Comparison of ENCODE assay signal across 30 mouse cellular contexts in the genomic region with DNA sequence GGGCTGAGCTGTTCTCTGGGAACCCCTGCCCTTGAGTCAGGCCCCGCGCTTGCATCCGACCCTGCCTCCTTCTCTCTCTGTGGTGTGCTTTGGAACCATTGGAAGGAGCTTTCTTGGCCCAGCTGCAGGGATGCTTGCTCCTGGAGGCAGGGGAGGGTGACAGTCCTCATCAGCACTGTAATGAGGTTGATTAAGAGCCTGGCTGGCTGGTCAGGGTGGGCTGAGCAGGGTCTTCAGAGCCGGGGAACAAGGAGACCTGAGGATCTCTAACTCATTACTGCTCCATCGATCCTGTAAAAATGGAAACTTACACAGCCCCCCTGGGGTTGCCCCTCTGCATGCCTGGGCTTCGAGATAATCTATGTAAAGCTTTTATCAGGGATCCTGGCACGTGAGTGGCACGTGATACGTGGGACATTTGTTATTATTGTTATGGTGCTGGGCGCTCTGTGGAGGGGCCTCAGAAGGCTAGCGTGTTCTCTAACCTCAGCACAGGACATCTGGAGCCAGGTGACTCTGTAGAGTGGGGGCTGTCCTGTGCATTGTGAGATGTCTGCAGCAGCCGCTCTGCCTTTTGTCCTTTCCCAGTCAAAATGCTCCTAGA. TPM values are rescaled to one million over a fixed set of nuclear protein-coding genes. Genes with fewer than 3 reads are reported as not detected.
A peak's percentile ranks its signal among the peaks of the same experiment; 100 is the strongest.
DNase-seq lines count a peak whose midpoint lies in the region; ATAC-seq and TF ChIP-seq lines count a peak whose summit lies in the region.
"Had no signal": no experiment of that assay in that cellular context is flagged by ENCODE, and none has a peak within 500 bp of the region (broad histone marks: within the 10 kb centered on the region; RNA-seq: fewer than 3 reads in every experiment).

No protein-coding gene starts in this region.

- 69% methylated on average over 12 of the region's 12 CpGs for WGBS in hindbrain, embryonic 10.5 days
- WGBS in hindbrain, postnatal 0 days = 58% methylated on average over 12 of the region's 12 CpGs
- WGBS in midbrain, embryonic 12.5 days = 54% methylated on average over 12 of the region's 12 CpGs
- WGBS in midbrain, postnatal 0 days = 42% methylated on average over 12 of the region's 12 CpGs
- 37% methylated on average over 12 of the region's 12 CpGs for WGBS in midbrain, embryonic 14.5 days

- no peak for ATAC-seq in hindbrain, postnatal 0 days
- no peak for ATAC-seq in midbrain, embryonic 12.5 days (ENCODE audit: low FRiP score, low read depth)
- ATAC-seq in midbrain, postnatal 0 days (ENCODE audit: low FRiP score) = no peak
- ATAC-seq in midbrain, embryonic 14.5 days (ENCODE audit: low FRiP score, low TSS enrichment) = no peak
- ATAC-seq: activated CD4-positive, CD25-positive, alpha-beta regulatory T cell, adult 4 months; forebrain, postnatal 0 days; intestine, embryonic 16.5 days; lung, postnatal 0 days had no signal

- TF ChIP-seq CTCF in hindbrain, postnatal 0 days (IDR thresholded peaks at IDR 0.05; ENCODE audit: low read depth) = no peak
- TF ChIP-seq CTCF in midbrain, postnatal 0 days (IDR thresholded peaks at IDR 0.05) = no peak
- TF ChIP-seq CTCF in MEL (IDR thresholded peaks at IDR 0.05 in 2 of 3, conservative IDR thresholded peaks at IDR 0.05 in 1 of 3; ENCODE audit: control insufficient read depth in 1 of 3, insufficient read depth in 1 of 3, low read depth in 2 of 3, low read length in 3 of 3, poor library complexity in 1 of 3, severe bottlenecking in 1 of 3) = no peak

- no peak for TF ChIP-seq POLR2A in MEL (IDR thresholded peaks at IDR 0.05; ENCODE audit: control insufficient read depth in 1 of 2, insufficient read depth in 1 of 2, low read depth in 1 of 2, low read length in 2 of 2, poor library complexity in 1 of 2)

- H3K9me3 ChIP-seq in hindbrain, embryonic 10.5 days = no peaks in the 10 kb centered on the region
- no peaks in the 10 kb centered on the region for H3K9me3 ChIP-seq in hindbrain, postnatal 0 days (ENCODE audit: low read length)
- H3K9me3 ChIP-seq in midbrain, embryonic 12.5 days = no peaks in the 10 kb centered on the region
- H3K9me3 ChIP-seq in midbrain, postnatal 0 days (ENCODE audit: low read length) = no peaks in the 10 kb centered on the region
- H3K9me3 ChIP-seq in MEL (replicated peaks; ENCODE audit: insufficient read depth, low read length) = no peaks in the 10 kb centered on the region
- H3K9me3 ChIP-seq in midbrain, embryonic 14.5 days (ENCODE audit: control insufficient read depth, low read length) = no peaks in the 10 kb centered on the region
- H3K9me3 ChIP-seq: embryonic facial prominence, embryonic 13.5 days; forebrain, embryonic 10.5 days; heart, embryonic 13.5 days; limb, embryonic 10.5 days; limb, embryonic 15.5 days; liver, embryonic 13.5 days; megakaryocyte, embryonic 14.5 days had no signal

- no peaks in the 10 kb centered on the region for H3K79me2 ChIP-seq in MEL (ENCODE audit: control insufficient read depth, insufficient read depth, low read length, poor library complexity)

- H3K27me3 ChIP-seq in hindbrain, embryonic 10.5 days (ENCODE audit: insufficient read depth, poor library complexity, severe bottlenecking) = peaks cover 6% of the 10 kb centered on the region; the same call in 1 of the 2 replicates
- H3K27me3 ChIP-seq in hindbrain, postnatal 0 days (ENCODE audit: insufficient read depth, low read length) = no peaks in the 10 kb centered on the region
- H3K27me3 ChIP-seq in midbrain, embryonic 12.5 days = 0 out of 2 replicates have a peak, but pooled peaks cover 5% of the 10 kb centered on the region
- no peaks in the 10 kb centered on the region for H3K27me3 ChIP-seq in midbrain, postnatal 0 days (ENCODE audit: insufficient read depth, low read length)
- no peaks in the 10 kb centered on the region for H3K27me3 ChIP-seq in MEL (ENCODE audit: control insufficient read depth in 1 of 2, insufficient read depth in 2 of 2, low read length in 2 of 2)
- H3K27me3 ChIP-seq in midbrain, embryonic 14.5 days (ENCODE audit: control insufficient read depth, insufficient read depth, low read length) = no peaks in the 10 kb centered on the region
- H3K27me3 ChIP-seq: embryonic facial prominence, embryonic 13.5 days; limb, embryonic 15.5 days; liver, embryonic 13.5 days had no signal

- H3K4me1 ChIP-seq in hindbrain, embryonic 10.5 days (replicated peaks) = peaks cover 69% of the 10 kb centered on the region
- H3K4me1 ChIP-seq in hindbrain, postnatal 0 days (ENCODE audit: insufficient read depth, low read length) = no peaks in the 10 kb centered on the region
- peaks cover 35% of the 10 kb centered on the region for H3K4me1 ChIP-seq in midbrain, embryonic 12.5 days
- H3K4me1 ChIP-seq in midbrain, postnatal 0 days (ENCODE audit: insufficient read depth, low read length) = no peaks in the 10 kb centered on the region
- peaks cover 2 to 15% of the 10 kb centered on the region in 2 experiments; a peak in 3 of 4 replicates for H3K4me1 ChIP-seq in MEL (ENCODE audit: control insufficient read depth in 1 of 2, insufficient read depth in 2 of 2, low read length in 2 of 2)
- H3K4me1 ChIP-seq in midbrain, embryonic 14.5 days (ENCODE audit: control insufficient read depth, insufficient read depth, low read length) = peaks cover 13% of the 10 kb centered on the region; the same call in 1 of the 2 replicates
- H3K4me1 ChIP-seq: liver, embryonic 13.5 days had no signal

- no peaks in the 10 kb centered on the region for H3K36me3 ChIP-seq in hindbrain, embryonic 10.5 days
- no peaks in the 10 kb centered on the region for H3K36me3 ChIP-seq in hindbrain, postnatal 0 days (ENCODE audit: insufficient read depth, low read length)
- H3K36me3 ChIP-seq in midbrain, embryonic 12.5 days = no peaks in the 10 kb centered on the region
- no peaks in the 10 kb centered on the region for H3K36me3 ChIP-seq in midbrain, postnatal 0 days (ENCODE audit: insufficient read depth, low read length)
- H3K36me3 ChIP-seq in MEL (ENCODE audit: control insufficient read depth in 1 of 2, insufficient read depth in 2 of 2, low read length in 2 of 2) = no peaks in the 10 kb centered on the region; a peak in 1 of 4 replicates
- no peaks in the 10 kb centered on the region for H3K36me3 ChIP-seq in midbrain, embryonic 14.5 days (ENCODE audit: control insufficient read depth, insufficient read depth, low read length)
- H3K36me3 ChIP-seq: embryonic facial prominence, embryonic 13.5 days; forebrain, embryonic 10.5 days; heart, embryonic 13.5 days; limb, embryonic 10.5 days; limb, embryonic 15.5 days; liver, embryonic 13.5 days had no signal

- TF ChIP-seq EP300 in MEL (IDR thresholded peaks at IDR 0.05; ENCODE audit: low read depth in 1 of 2, low read length in 2 of 2) = no peak

- no peak for TF ChIP-seq RAD21 in MEL (IDR thresholded peaks at IDR 0.05; ENCODE audit: low read depth, low read length)

- no peak overlapping the region for H3K4me3 ChIP-seq in hindbrain, embryonic 10.5 days
- H3K4me3 ChIP-seq in hindbrain, postnatal 0 days (ENCODE audit: low read length) = no peak overlapping the region
- no peak overlapping the region for H3K4me3 ChIP-seq in midbrain, embryonic 12.5 days
- no peak overlapping the region for H3K4me3 ChIP-seq in midbrain, postnatal 0 days (ENCODE audit: low read depth, low read length)
- H3K4me3 ChIP-seq in MEL (ENCODE audit: control insufficient read depth in 1 of 2, insufficient read depth in 1 of 2, low read depth in 2 of 2, low read length in 2 of 2) = no peak overlapping the region
- no peak overlapping the region for H3K4me3 ChIP-seq in midbrain, embryonic 14.5 days (replicated peaks; ENCODE audit: low read depth, low read length)
- H3K4me3 ChIP-seq: embryonic facial prominence, embryonic 13.5 days; forebrain, embryonic 10.5 days; heart, embryonic 13.5 days; limb, embryonic 10.5 days; limb, embryonic 15.5 days; liver, embryonic 13.5 days; megakaryocyte, embryonic 14.5 days had no signal

- no peak overlapping the region for H3K9ac ChIP-seq in hindbrain, postnatal 0 days (replicated peaks; ENCODE audit: low read length)
- no peak overlapping the region for H3K9ac ChIP-seq in midbrain, embryonic 12.5 days (replicated peaks)
- H3K9ac ChIP-seq in midbrain, postnatal 0 days (replicated peaks; ENCODE audit: low read length, poor library complexity, severe bottlenecking) = no peak overlapping the region
- H3K9ac ChIP-seq in MEL (ENCODE audit: control insufficient read depth, low read depth, low read length, poor library complexity, severe bottlenecking) = no peak overlapping the region
- no peak overlapping the region for H3K9ac ChIP-seq in midbrain, embryonic 14.5 days (replicated peaks; ENCODE audit: low read length)
- H3K9ac ChIP-seq: embryonic facial prominence, embryonic 13.5 days; forebrain, postnatal 0 days; heart, embryonic 13.5 days; limb, embryonic 15.5 days; liver, embryonic 13.5 days had no signal

- no peak overlapping the region for H3K4me2 ChIP-seq in hindbrain, postnatal 0 days (ENCODE audit: low read depth, low read length)
- no peak overlapping the region for H3K4me2 ChIP-seq in midbrain, embryonic 12.5 days (replicated peaks)
- no peak overlapping the region for H3K4me2 ChIP-seq in midbrain, postnatal 0 days (ENCODE audit: low read depth, low read length, poor library complexity, severe bottlenecking)
- no peak overlapping the region for H3K4me2 ChIP-seq in midbrain, embryonic 14.5 days (ENCODE audit: low read length)
- H3K4me2 ChIP-seq: embryonic facial prominence, embryonic 13.5 days; heart, embryonic 13.5 days; limb, embryonic 15.5 days; liver, embryonic 13.5 days had no signal

- H3K27ac ChIP-seq in hindbrain, embryonic 10.5 days = peak overlapping the region; percentile 35; the same call in 1 of the 2 replicates
- no peak overlapping the region for H3K27ac ChIP-seq in hindbrain, postnatal 0 days
- H3K27ac ChIP-seq in midbrain, embryonic 12.5 days (replicated peaks) = peak overlapping the region; percentile 52
- no peak overlapping the region for H3K27ac ChIP-seq in midbrain, postnatal 0 days (ENCODE audit: low read depth, low read length)
- no peak overlapping the region for H3K27ac ChIP-seq in MEL (ENCODE audit: control insufficient read depth, low read depth, low read length)
- 0 out of 2 replicates have a peak overlapping the region, but pooled peaks have one; percentile 0 for H3K27ac ChIP-seq in midbrain, embryonic 14.5 days (replicated peaks; ENCODE audit: low read depth, low read length)
- H3K27ac ChIP-seq: embryonic facial prominence, embryonic 13.5 days; forebrain, embryonic 10.5 days; heart, embryonic 13.5 days; limb, embryonic 10.5 days; limb, embryonic 15.5 days; liver, embryonic 13.5 days had no signal

- no peak for DNase-seq in hindbrain, embryonic 10.5 days (ENCODE audit: low spot score)
- DNase-seq in hindbrain, postnatal 0 days (ENCODE audit: low spot score) = no peak
- DNase-seq in midbrain, postnatal 0 days (ENCODE audit: low spot score) = no peak
- DNase-seq in MEL (ENCODE audit: low read depth, low spot score) = no peak
- DNase-seq in midbrain, embryonic 14.5 days = peak; percentile 35
- no peak for DNase-seq in adrenal gland, postnatal 14 days
- DNase-seq: adrenal gland, adult 2 months; cerebellum, adult 11 months; cerebellum, adult 9-10 months; embryo, embryonic 11 days; forebrain, postnatal 0 days; heart, postnatal 14 days; kidney, postnatal 14 days; layer of hippocampus, adult 9-11 months; liver, embryonic 13.5 days; lung, adult 18-20 months; lung, postnatal 4 days; thymus, adult 2 months; thymus, postnatal 36 days had no signal

RNA-seq across cellular contexts. Expression of a gene that starts 55.9 kb away (rescaled TPM):
- polyA plus RNA-seq in hindbrain, embryonic 10.5 days (2016; fragmentation: Nextera tagmentation; extraction: Ambion mirVana) = 1.7 and 4.2 TPM in 2 replicates
- 80.0 and 84.8 TPM in 2 replicates for total RNA-seq in hindbrain, postnatal 0 days (2014; rRNA removed)
- polyA plus RNA-seq in hindbrain, postnatal 0 days (2015; fragmentation: Nextera tagmentation; extraction: Ambion mirVana) = 58.7 and 62.4 TPM in 2 replicates
- polyA plus RNA-seq in midbrain, embryonic 12.5 days (2016; fragmentation: Nextera tagmentation; extraction: Ambion mirVana) = 7.7 and 8.8 TPM in 2 replicates
- total RNA-seq in midbrain, postnatal 0 days (2014; rRNA removed) = 92.0 and 92.8 TPM in 2 replicates
- 68.9 and 70.3 TPM in 2 replicates for polyA plus RNA-seq in midbrain, postnatal 0 days (2015; fragmentation: Nextera tagmentation; extraction: Ambion mirVana)
- total RNA-seq in MEL (2012; rRNA removed) = 0.23 and 0.27 TPM in 2 replicates
- 1 to 10 TPM in 1 of 2 experiments, not detected in 1; 2.0 TPM for polyA plus RNA-seq in MEL (2012; ENCODE audit: insufficient read depth in 1 of 2, insufficient read length in 2 of 2, low read depth in 1 of 2, low replicate concordance in 2 of 2, missing spikeins in 1 of 2)
- 34.1 and 42.2 TPM in 2 replicates for polyA plus RNA-seq in midbrain, embryonic 14.5 days (2014; fragmentation: Nextera tagmentation; extraction: Ambion mirVana)
- 0.78 and 1.9 TPM in 2 replicates for total RNA-seq in adrenal gland, postnatal 14 days (2021)
- polyA plus RNA-seq: activated CD4-positive, CD25-positive, alpha-beta regulatory T cell, adult 4 months; kidney, embryonic 14.5 days; limb, embryonic 10.5 days; lung, postnatal 0 days had no signal

Comparison
In these comparisons a context has a peak if more than half of its experiments do, and no peak if none do; other contexts are left out.
1. H3K27ac ChIP-seq: peak in hindbrain, embryonic 10.5 days (single experiment), midbrain, embryonic 12.5 days (single experiment) and midbrain, embryonic 14.5 days (single experiment); none in hindbrain, postnatal 0 days (single experiment), midbrain, postnatal 0 days (single experiment) and MEL (single experiment).